Mouse (Mus musculus): ENCODE data around the gene Hk2.

The Hk2 gene

GRCm38 (mm10) chr6:82769704-82770103 is 4.5 kb downstream of the Hk2 start:
- no peak for DNase-seq

- no peak for DNase-seq
Measured at GRCm38 (mm10) chr6:82767734-82768586, 6.3 kb downstream of the Hk2 start.

GRCm38 (mm10) chr6:82766636-82767035 is 7.6 kb downstream of the Hk2 start:
- no peak for DNase-seq

- no peak for DNase-seq
Measured at GRCm38 (mm10) chr6:82765261-82765660, 9.0 kb downstream of the Hk2 start.

GRCm38 (mm10) chr6:82763871-82764503 is 10.3 kb downstream of the Hk2 start:
- peak; percentile 67 for DNase-seq

GRCm38 (mm10) chr6:82762728-82763127 is 11.5 kb downstream of the Hk2 start:
- no peak for DNase-seq

- peak; percentile 26 for DNase-seq
Measured at GRCm38 (mm10) chr6:82760749-82761357, 13.4 kb downstream of the Hk2 start.

- no peak for DNase-seq
Measured at GRCm38 (mm10) chr6:82759241-82759640, 15.0 kb downstream of the Hk2 start.

- DNase-seq = no peak
Measured at GRCm38 (mm10) chr6:82756799-82757210, 17.4 kb downstream of the Hk2 start.

GRCm38 (mm10) chr6:82756216-82756615 is 18.0 kb downstream of the Hk2 start:
- DNase-seq = no peak

GRCm38 (mm10) chr6:82755338-82755737 is 18.9 kb downstream of the Hk2 start:
- DNase-seq = no peak

GRCm38 (mm10) chr6:82754769-82755168 is 19.5 kb downstream of the Hk2 start:
- no peak for DNase-seq

- DNase-seq = peak; percentile 24
Measured at GRCm38 (mm10) chr6:82753638-82754361, 20.5 kb downstream of the Hk2 start.

- DNase-seq = no peak
Measured at GRCm38 (mm10) chr6:82753061-82753460, 21.2 kb downstream of the Hk2 start.

- no peak for DNase-seq
Measured at GRCm38 (mm10) chr6:82751791-82752190, 22.5 kb downstream of the Hk2 start.

GRCm38 (mm10) chr6:82751031-82751430 is 23.2 kb downstream of the Hk2 start:
- DNase-seq = no peak

- DNase-seq = no peak
Measured at GRCm38 (mm10) chr6:82750063-82750462, 24.2 kb downstream of the Hk2 start.

GRCm38 (mm10) chr6:82748106-82748672 is 26.1 kb downstream of the Hk2 start:
- DNase-seq = no peak

GRCm38 (mm10) chr6:82747085-82747484 is 27.2 kb downstream of the Hk2 start:
- DNase-seq = no peak

GRCm38 (mm10) chr6:82744553-82744952 is 29.7 kb downstream of the Hk2 start:
- no peak for DNase-seq

- DNase-seq = no peak
Measured at GRCm38 (mm10) chr6:82741518-82741880, 32.8 kb downstream of the Hk2 start.

- no peak for DNase-seq
Measured at GRCm38 (mm10) chr6:82740868-82741517, 33.3 kb downstream of the Hk2 start.

Measured in liver (tissue).